Mouse (Mus musculus) gastrocnemius, postnatal 14 days (tissue): ENCODE measurements around the gene Gm20937. TPM values are rescaled to one million over a fixed set of nuclear protein-coding genes. Genes with fewer than 3 reads are reported as not detected.
"Not testable (repeated sequence)": the region's sequence is repeated elsewhere in the genome, so short reads cannot be mapped to it uniquely, and the experiment has no call there.

ENCODE experiments used
- DNase-seq: peaks from one replicate; pipeline ENCODE4 v3.0.0; 2021; ENCODE audit warnings: mixed read lengths
- intact Hi-C: fragments of 180-260 bp; cut with DNase I; formaldehyde crosslinking; loops from one replicate; pipeline ENCODE4 v1.15.1; 2025; ENCODE audit warnings: low total_unique reads
- long read RNA-seq, 2 experiments: library from polyadenylated mRNA; stranded (forward); transcript quantifications; one replicate each; pipeline ENCODE4 v2.0.0; 2021
- total RNA-seq, 2 experiments: library from RNA; stranded (reverse); gene quantifications; 2 replicates each; pipeline ENCODE4 v1.2.3; 2021

Gene Gm20937
- total RNA-seq: not detected
- long read RNA-seq, experiment 1: 0 reads
- long read RNA-seq, experiment 2: 0 reads

DNA sequence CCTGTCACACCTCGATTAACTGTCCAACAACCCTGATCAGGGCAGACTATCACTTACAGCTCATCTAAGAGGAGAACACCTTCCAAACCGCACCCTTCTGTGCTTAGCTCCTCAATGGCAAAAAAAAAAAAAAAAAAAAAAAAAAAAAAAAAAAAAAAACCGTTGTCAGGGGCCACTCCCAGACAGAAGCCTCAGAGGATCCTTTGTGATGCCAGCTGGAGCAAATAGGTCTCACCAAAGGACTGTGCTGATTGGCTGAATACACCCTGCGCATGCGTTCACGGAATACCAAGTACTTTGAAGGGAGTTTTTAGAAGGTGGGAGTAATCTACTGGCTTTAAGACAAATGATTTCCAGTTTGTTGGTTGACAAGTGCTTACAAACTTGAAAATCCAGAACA is at the start of gene Gm20937:
Gm20937 (minus strand) TSS at position 101 of the 400 bp plus-strand sequence.
- DNase-seq, intact Hi-C loops: not testable (repeated sequence)

Other genes with a start within 250 kb of the Gm20937 start
- not detected for gene Gm20816, start 243.1 kb upstream of the Gm20937 start, total RNA-seq